Mouse (Mus musculus) cerebellum, postnatal 25 days (tissue): ENCODE results near the gene Slc16a10.
A peak's percentile ranks its signal among the peaks of the same experiment; 100 is the strongest.

Source experiments
- DNase-seq, 2 experiments: peaks; one replicate each; pipeline ENCODE4 v3.0.0; 2021; ENCODE audit warnings: mixed read lengths in 2 of 2

Gene Slc16a10

GRCm38 (mm10) chr10:40107995-40108394, 34.1 kb downstream of the Slc16a10 start:
- peak; percentile 51 to 55 for DNase-seq

- DNase-seq, result no peak
Measured at GRCm38 (mm10) chr10:40105174-40105573, 36.9 kb downstream of the Slc16a10 start.

GRCm38 (mm10) chr10:40103790-40104189, 38.3 kb downstream of the Slc16a10 start:
- peak; percentile 41 to 56 for DNase-seq

GRCm38 (mm10) chr10:40102986-40103385, 39.1 kb downstream of the Slc16a10 start:
- peak; percentile 21 to 38 for DNase-seq

GRCm38 (mm10) chr10:40102166-40102565, 39.9 kb downstream of the Slc16a10 start:
- DNase-seq, result no peak

- DNase-seq, result no peak
Measured at GRCm38 (mm10) chr10:40098441-40098840, 43.6 kb downstream of the Slc16a10 start.

- DNase-seq, result no peak
Measured at GRCm38 (mm10) chr10:40097519-40097918, 44.5 kb downstream of the Slc16a10 start.

GRCm38 (mm10) chr10:40094752-40095151, 47.3 kb downstream of the Slc16a10 start:
- no peak for DNase-seq

GRCm38 (mm10) chr10:40093526-40093925, 48.5 kb downstream of the Slc16a10 start:
- DNase-seq, result no peak

GRCm38 (mm10) chr10:40091455-40091854, 50.6 kb downstream of the Slc16a10 start:
- DNase-seq, result no peak

- no peak for DNase-seq
Measured at GRCm38 (mm10) chr10:40090504-40091428, 51.3 kb downstream of the Slc16a10 start.

GRCm38 (mm10) chr10:40084332-40085093, 57.5 kb downstream of the Slc16a10 start:
- DNase-seq, result peak; percentile 35 to 41

GRCm38 (mm10) chr10:40083556-40083955, 58.5 kb downstream of the Slc16a10 start:
- no peak for DNase-seq

GRCm38 (mm10) chr10:40082668-40083067, 59.4 kb downstream of the Slc16a10 start:
- DNase-seq, result no peak

- no peak for DNase-seq
Measured at GRCm38 (mm10) chr10:40080533-40080932, 61.5 kb downstream of the Slc16a10 start.

GRCm38 (mm10) chr10:40079256-40079655, 62.8 kb downstream of the Slc16a10 start:
- DNase-seq, result no peak

GRCm38 (mm10) chr10:40077960-40078353, 64.1 kb downstream of the Slc16a10 start:
- no peak for DNase-seq

GRCm38 (mm10) chr10:40077346-40077959, 64.6 kb downstream of the Slc16a10 start:
- DNase-seq, result no peak

GRCm38 (mm10) chr10:40073608-40074007, 68.5 kb downstream of the Slc16a10 start:
- DNase-seq, result no peak

- no peak for DNase-seq
Measured at GRCm38 (mm10) chr10:40070684-40071083, 71.4 kb downstream of the Slc16a10 start.

- DNase-seq, result no peak
Measured at GRCm38 (mm10) chr10:40069270-40069669, 72.8 kb downstream of the Slc16a10 start.

- no peak for DNase-seq
Measured at GRCm38 (mm10) chr10:40068595-40068994, 73.5 kb downstream of the Slc16a10 start.

- DNase-seq, result no peak
Measured at GRCm38 (mm10) chr10:40067529-40067928, 74.5 kb downstream of the Slc16a10 start.
